Mouse (Mus musculus): ENCODE measurements around the gene Brsk2. TPM values are rescaled to one million over a fixed set of nuclear protein-coding genes. Genes with fewer than 3 reads are reported as not detected.

The Brsk2 gene
- total RNA-seq, 2 experiments from 2014 or later = 0.29 to 0.50 TPM

- intact Hi-C loops (cut with DNase I) = no loop called here
Observed at GRCm38 (mm10) chr7:141953616-141954015, 4.1 kb downstream of the Brsk2 start.

GRCm38 (mm10) chr7:141955565-141956173 is 6.1 kb downstream of the Brsk2 start:
- DNase-seq = no peak
- intact Hi-C loops (cut with DNase I) = no loop called here

More at GRCm38 (mm10) chr7:141953616-141954015, 4.1 kb downstream of the Brsk2 start:
- no peak for DNase-seq

GRCm38 (mm10) chr7:141956174-141956566 is 6.6 kb downstream of the Brsk2 start:
- DNase-seq = no peak
- intact Hi-C loops (cut with DNase I) = no loop called here

- intact Hi-C loops (cut with DNase I) = no loop called here
- DNase-seq = no peak
Observed at GRCm38 (mm10) chr7:141957524-141958051, 8.0 kb downstream of the Brsk2 start.

- intact Hi-C loops (cut with DNase I) = no loop called here
- DNase-seq = no peak
Observed at GRCm38 (mm10) chr7:141958211-141958610, 8.7 kb downstream of the Brsk2 start.

- intact Hi-C loops (cut with DNase I) = no loop called here
- DNase-seq = peak; percentile 16 to 33
Observed at GRCm38 (mm10) chr7:141959133-141959532, 9.6 kb downstream of the Brsk2 start.

- no peak for DNase-seq
- intact Hi-C loops (cut with DNase I) = no loop called here
Observed at GRCm38 (mm10) chr7:141960926-141961325, 11.4 kb downstream of the Brsk2 start.

- intact Hi-C loops (cut with DNase I) = no loop called here
- no peak for DNase-seq
Observed at GRCm38 (mm10) chr7:141961491-141961890, 11.9 kb downstream of the Brsk2 start.

- intact Hi-C loops (cut with DNase I) = no loop called here
- no peak for DNase-seq
Observed at GRCm38 (mm10) chr7:141962521-141962920, 13.0 kb downstream of the Brsk2 start.

- DNase-seq = no peak
- intact Hi-C loops (cut with DNase I) = no loop called here
Observed at GRCm38 (mm10) chr7:141966281-141966680, 16.7 kb downstream of the Brsk2 start.

GRCm38 (mm10) chr7:141972831-141973619 is 23.5 kb downstream of the Brsk2 start:
- intact Hi-C loops (cut with DNase I) = no loop called here
- DNase-seq = peak; percentile 33 to 61

- intact Hi-C loops (cut with DNase I) = no loop called here
Observed at GRCm38 (mm10) chr7:141978003-141978402, 28.5 kb downstream of the Brsk2 start.

GRCm38 (mm10) chr7:141979247-141979646 is 29.7 kb downstream of the Brsk2 start:
- DNase-seq = no peak
- intact Hi-C loops (cut with DNase I) = no loop called here

More at GRCm38 (mm10) chr7:141978003-141978402, 28.5 kb downstream of the Brsk2 start:
- DNase-seq = no peak

- intact Hi-C loops (cut with DNase I) = no loop called here
- no peak for DNase-seq
Observed at GRCm38 (mm10) chr7:141981237-141981636, 31.7 kb downstream of the Brsk2 start.

- DNase-seq = no peak
- intact Hi-C loops (cut with DNase I) = no loop called here
Observed at GRCm38 (mm10) chr7:141988314-141988806, 38.8 kb downstream of the Brsk2 start.

- no peak for DNase-seq
- intact Hi-C loops (cut with DNase I) = no loop called here
Observed at GRCm38 (mm10) chr7:141991183-141991582, 41.6 kb downstream of the Brsk2 start.

- intact Hi-C loops (cut with DNase I) = no loop called here
- no peak for DNase-seq
Observed at GRCm38 (mm10) chr7:141994121-141994520, 44.6 kb downstream of the Brsk2 start.

GRCm38 (mm10) chr7:142000661-142001060 is 51.1 kb downstream of the Brsk2 start:
- intact Hi-C loops (cut with DNase I) = no loop called here

GRCm38 (mm10) chr7:142001597-142002340 is 52.2 kb downstream of the Brsk2 start:
- intact Hi-C loops (cut with DNase I) = no loop called here
- no peak for DNase-seq

More at GRCm38 (mm10) chr7:142000661-142001060, 51.1 kb downstream of the Brsk2 start:
- DNase-seq = no peak

GRCm38 (mm10) chr7:142016562-142016961 is 67.0 kb downstream of the Brsk2 start:
- DNase-seq = peak; percentile 52 to 73
- intact Hi-C loops (cut with DNase I) = loop anchor here (2.0 kb wide), 4 partner anchors 20 to 82 kb away; partner anchors contain the start of gene Mob2

GRCm38 (mm10) chr7:142019699-142020098 is 70.1 kb downstream of the Brsk2 start:
- DNase-seq = no peak

More at GRCm38 (mm10) chr7:142019699-142020098, 70.1 kb downstream of the Brsk2 start:
- intact Hi-C loops (cut with DNase I) = no loop called here

All from heart, postnatal 10 days (tissue).